Mouse (Mus musculus) midbrain, embryonic 12.5 days (tissue): ENCODE measurements around the gene BC053393. TPM values are rescaled to one million over a fixed set of nuclear protein-coding genes. Genes with fewer than 3 reads are reported as not detected.
"Not testable (repeated sequence)": the region's sequence is repeated elsewhere in the genome, so short reads cannot be mapped to it uniquely, and the experiment has no call there.

ENCODE experiments used
- ATAC-seq: fragments of 200-750 bp; cut with Nextera tagmentation; 2 replicates; pipeline ENCODE4 v1.8.0; 2017; ENCODE audit warnings: low read depth, moderate TSS enrichment, moderate library complexity; ENCODE audit not compliant: low FRiP score
- H3K27ac ChIP-seq: fragments of 300-500 bp; sonication (generic); replicated peaks from 2 replicates; pipeline ENCODE4 v1.5.1; 2016; ENCODE audit warnings: mild to moderate bottlenecking
- H3K27me3 ChIP-seq: fragments of 300-500 bp; sonication (generic); 2 replicates; pipeline ENCODE4 v1.6.1; 2016; ENCODE audit warnings: mild to moderate bottlenecking
- H3K36me3 ChIP-seq: fragments of 300-500 bp; sonication (generic); 2 replicates; pipeline ENCODE4 v1.6.1; 2016
- H3K4me1 ChIP-seq: fragments of 300-500 bp; sonication (generic); 2 replicates; pipeline ENCODE4 v1.6.1; 2016
- H3K4me2 ChIP-seq: fragments of 300-500 bp; sonication (generic); replicated peaks from 2 replicates; pipeline ENCODE4 v1.6.1; 2016; ENCODE audit warnings: mild to moderate bottlenecking, moderate library complexity
- H3K4me3 ChIP-seq: fragments of 300-500 bp; sonication (generic); 2 replicates; pipeline ENCODE4 v1.5.1; 2016; ENCODE audit warnings: mild to moderate bottlenecking
- H3K9ac ChIP-seq: fragments of 300-500 bp; sonication (generic); replicated peaks from 2 replicates; pipeline ENCODE4 v1.6.1; 2016; ENCODE audit warnings: mild to moderate bottlenecking, moderate library complexity
- H3K9me3 ChIP-seq: fragments of 300-500 bp; sonication (generic); 2 replicates; pipeline ENCODE4 v1.6.1; 2016; ENCODE audit warnings: mild to moderate bottlenecking
- WGBS: fragments of 180-500 bp; shearing (Covaris S2); methylation state at CpG from one replicate; pipeline ENCODE4 v1.1.7; 2016; 5-methylcytosine and 5-hydroxymethylcytosine counted together
- polyA plus RNA-seq: library from polyadenylated mRNA; unstranded; fragments of >200 nt; fragmentation: Nextera tagmentation; extraction: Ambion mirVana; gene quantifications from 2 replicates; pipeline ENCODE4 v1.2.1, GENCODE M21; 2016

The BC053393 gene
- polyA plus RNA-seq, 1 experiment from 2014 or later: not detected

GRCm38 (mm10) chr11:46580428-46580827 is 9.1 kb downstream of the BC053393 start:
- no peak overlapping the region for H3K27ac ChIP-seq
- H3K36me3 ChIP-seq: no peaks in the 10 kb centered on the region
- H3K4me1 ChIP-seq: no peaks in the 10 kb centered on the region
- no peaks in the 10 kb centered on the region for H3K9me3 ChIP-seq
- no peak overlapping the region for H3K4me2 ChIP-seq
- no peak for ATAC-seq
- no peak overlapping the region for H3K9ac ChIP-seq
- WGBS: 85% methylated on average over 3 of the region's 3 CpGs
- no peaks in the 10 kb centered on the region for H3K27me3 ChIP-seq
- H3K4me3 ChIP-seq: no peak overlapping the region

GRCm38 (mm10) chr11:46582741-46583140 is 11.4 kb downstream of the BC053393 start:
- no peaks in the 10 kb centered on the region for H3K27me3 ChIP-seq
- H3K4me1 ChIP-seq: no peaks in the 10 kb centered on the region
- H3K4me3 ChIP-seq: no peak overlapping the region
- no peaks in the 10 kb centered on the region for H3K36me3 ChIP-seq
- no peak overlapping the region for H3K27ac ChIP-seq
- no peak overlapping the region for H3K9ac ChIP-seq
- ATAC-seq: no peak
- WGBS: 77% methylated on average over 5 of the region's 5 CpGs
- H3K4me2 ChIP-seq: no peak overlapping the region
- no peaks in the 10 kb centered on the region for H3K9me3 ChIP-seq

GRCm38 (mm10) chr11:46592416-46592815 is 21.1 kb downstream of the BC053393 start:
- Histone ChIP-seq H3K4me3 (no peak overlapping the region), H3K9ac (no peak overlapping the region), H3K27ac (no peak overlapping the region), H3K4me1 (no peaks in the 10 kb centered on the region), H3K9me3 (no peaks in the 10 kb centered on the region), H3K27me3 (no peaks in the 10 kb centered on the region), H3K36me3 (no peaks in the 10 kb centered on the region), H3K4me2 (no peak overlapping the region)
- WGBS: 90% methylated on average over 2 of the region's 2 CpGs
- ATAC-seq: no peak

GRCm38 (mm10) chr11:46619929-46620328 is 48.6 kb downstream of the BC053393 start:
- WGBS: 85% methylated on average over 1 of the region's 1 CpGs
- Histone ChIP-seq H3K9ac (no peak overlapping the region), H3K4me2 (no peak overlapping the region), H3K4me3 (no peak overlapping the region), H3K36me3 (no peaks in the 10 kb centered on the region), H3K9me3 (no peaks in the 10 kb centered on the region), H3K4me1 (no peaks in the 10 kb centered on the region), H3K27ac (no peak overlapping the region), H3K27me3 (no peaks in the 10 kb centered on the region)
- ATAC-seq: no peak

GRCm38 (mm10) chr11:46620414-46621168 is 49.3 kb downstream of the BC053393 start:
- ATAC-seq: no peak
- Histone ChIP-seq H3K9me3 (no peaks in the 10 kb centered on the region), H3K4me2 (no peak overlapping the region), H3K4me1 (no peaks in the 10 kb centered on the region), H3K36me3 (no peaks in the 10 kb centered on the region), H3K27ac (no peak overlapping the region), H3K27me3 (no peaks in the 10 kb centered on the region), H3K9ac (no peak overlapping the region), H3K4me3 (no peak overlapping the region)
- WGBS: 77% methylated on average over 7 of the region's 7 CpGs

- Histone ChIP-seq H3K36me3 (no peaks in the 10 kb centered on the region), H3K4me3 (no peak within 1 kb of the TSS), H3K9me3 (no peaks in the 10 kb centered on the region), H3K4me1 (no peaks in the 10 kb centered on the region), H3K27me3 (no peaks in the 10 kb centered on the region), H3K9ac (no peak within 1 kb of the TSS), H3K27ac (no peak within 1 kb of the TSS), H3K4me2 (no peak within 1 kb of the TSS)
- ATAC-seq: no peak
- 84% methylated on average over 2 of the region's 2 CpGs for WGBS
Measured at GRCm38 (mm10) chr11:46629211-46629795, 58.0 kb downstream of the BC053393 start, which contains the start of gene Dppa1. Gene Dppa1, minus strand, starts transcription at chr11:46629261.

- 33% methylated on average over 3 of the region's 3 CpGs for WGBS
- H3K9me3 ChIP-seq: no peaks in the 10 kb centered on the region
- no peak overlapping the region for H3K27ac ChIP-seq
- no peaks in the 10 kb centered on the region for H3K27me3 ChIP-seq
- no peak for ATAC-seq
- no peak overlapping the region for H3K4me2 ChIP-seq
- no peak overlapping the region for H3K9ac ChIP-seq
- no peaks in the 10 kb centered on the region for H3K4me1 ChIP-seq
- no peak overlapping the region for H3K4me3 ChIP-seq
- H3K36me3 ChIP-seq: no peaks in the 10 kb centered on the region
Measured at GRCm38 (mm10) chr11:46631635-46632034, 60.3 kb downstream of the BC053393 start.

GRCm38 (mm10) chr11:46635516-46635915 is 64.2 kb downstream of the BC053393 start:
- H3K36me3 ChIP-seq, H3K27me3 ChIP-seq, H3K4me1 ChIP-seq, H3K4me3 ChIP-seq, H3K9me3 ChIP-seq, H3K9ac ChIP-seq, ATAC-seq, H3K4me2 ChIP-seq, H3K27ac ChIP-seq: not testable (repeated sequence)
- 82% methylated on average over 4 of the region's 4 CpGs for whole genome bisulfite sequencing

- Histone ChIP-seq H3K4me3 (no peak overlapping the region), H3K4me1 (no peaks in the 10 kb centered on the region), H3K27me3 (no peaks in the 10 kb centered on the region), H3K4me2 (no peak overlapping the region), H3K9me3 (no peaks in the 10 kb centered on the region), H3K27ac (no peak overlapping the region), H3K36me3 (no peaks in the 10 kb centered on the region), H3K9ac (no peak overlapping the region)
- no peak for ATAC-seq
- 87% methylated on average over 3 of the region's 3 CpGs for WGBS
Measured at GRCm38 (mm10) chr11:46636568-46636967, 65.2 kb downstream of the BC053393 start.

Other genes with a start within 250 kb of the BC053393 start
- 0.06 TPM in 1 of 2 replicates, not detected in the other for gene Itk, start 182.0 kb upstream of the BC053393 start, polyA plus RNA-seq
- not detected in 2 replicates for gene Fam71b, start 175.0 kb upstream of the BC053393 start, polyA plus RNA-seq
- 89.0 and 90.1 TPM in 2 replicates for gene Med7, start 134.6 kb upstream of the BC053393 start, polyA plus RNA-seq
- 0.13 and 0.18 TPM in 2 replicates for gene Havcr2, start 116.6 kb upstream of the BC053393 start, polyA plus RNA-seq
- not detected in 2 replicates for gene Gm12169, start 47.3 kb upstream of the BC053393 start, polyA plus RNA-seq
- gene Dppa1, start 57.7 kb downstream of the BC053393 start, polyA plus RNA-seq: not detected in 2 replicates
- gene Timd2, start 135.5 kb downstream of the BC053393 start, polyA plus RNA-seq: not detected in 2 replicates
- gene Havcr1, start 163.5 kb downstream of the BC053393 start, polyA plus RNA-seq: not detected in 2 replicates
- gene Timd4, start 239.3 kb downstream of the BC053393 start, polyA plus RNA-seq: 0.20 and 0.24 TPM in 2 replicates